Mouse (Mus musculus): ENCODE measurements around the gene Klf9.

The Klf9 gene

GRCm38 (mm10) chr19:23214326-23214725 is 73.3 kb downstream of the Klf9 start:
- DNase-seq (ENCODE audit: extremely low read depth, insufficient read length, low spot score): no peak
